Mouse (Mus musculus) hindbrain, embryonic 10.5 days (tissue): Measurements from ENCODE around the gene Hs2st1. TPM values are rescaled to one million over a fixed set of nuclear protein-coding genes. Genes with fewer than 3 reads are reported as not detected.

Source experiments
- DNase-seq: peaks from one replicate; pipeline ENCODE4 v3.0.0-alpha.2; 2017; ENCODE audit warnings: low spot score
- H3K27ac ChIP-seq: fragments of 300-500 bp; sonication (generic); 2 replicates; pipeline ENCODE4 v1.5.1; 2016; ENCODE audit warnings: mild to moderate bottlenecking, moderate library complexity
- H3K27me3 ChIP-seq: fragments of 300-500 bp; sonication (generic); 2 replicates; pipeline ENCODE4 v1.6.1; 2016; ENCODE audit warnings: mild to moderate bottlenecking; ENCODE audit not compliant: poor library complexity, insufficient read depth, severe bottlenecking
- H3K36me3 ChIP-seq: fragments of 300-500 bp; sonication (generic); 2 replicates; pipeline ENCODE4 v1.6.1; 2016; ENCODE audit warnings: mild to moderate bottlenecking, moderate library complexity
- H3K4me1 ChIP-seq: fragments of 300-500 bp; sonication (generic); replicated peaks from 2 replicates; pipeline ENCODE4 v1.6.1; 2016; ENCODE audit warnings: mild to moderate bottlenecking
- H3K4me3 ChIP-seq: fragments of 300-500 bp; sonication (generic); 2 replicates; pipeline ENCODE4 v1.5.1; 2016; ENCODE audit warnings: mild to moderate bottlenecking, moderate library complexity
- H3K9me3 ChIP-seq: fragments of 300-500 bp; sonication (generic); 2 replicates; pipeline ENCODE4 v1.6.1; 2016; ENCODE audit warnings: mild to moderate bottlenecking, moderate library complexity
- WGBS: fragments of 180-500 bp; shearing (Covaris S2); methylation state at CpG from one replicate; pipeline ENCODE4 v1.1.7; 2016; 5-methylcytosine and 5-hydroxymethylcytosine counted together
- polyA plus RNA-seq: library from polyadenylated mRNA; unstranded; fragments of >200 nt; fragmentation: Nextera tagmentation; extraction: Ambion mirVana; gene quantifications from 2 replicates; pipeline ENCODE4 v1.2.1, GENCODE M21; 2016

The Hs2st1 gene
- polyA plus RNA-seq, 1 experiment from 2014 or later, result 12.6 TPM

DNA sequence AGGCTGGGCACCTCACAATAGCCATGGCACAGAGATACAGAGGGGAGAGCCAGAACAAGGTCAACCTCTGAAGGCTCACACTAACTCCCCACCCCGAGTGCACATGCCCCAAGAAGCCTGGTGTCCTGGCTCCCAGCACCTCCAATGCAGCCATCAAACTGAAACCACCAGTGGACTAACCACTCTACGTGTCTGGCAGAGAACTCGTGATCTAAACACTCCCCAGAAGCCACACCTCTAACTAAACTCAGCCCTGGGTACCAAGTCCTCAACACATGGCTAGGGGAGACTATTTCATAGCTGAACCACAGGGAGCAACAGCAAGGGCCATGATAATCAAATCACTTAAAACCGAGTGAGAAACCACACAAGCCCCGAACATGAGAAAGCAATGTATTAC, 11.7 kb downstream of the Hs2st1 start:
- Histone ChIP-seq H3K4me3 (no peak overlapping the region), H3K36me3 (peaks cover 7% of the 10 kb centered on the region), H3K27me3 (no peaks in the 10 kb centered on the region), H3K9me3 (no peaks in the 10 kb centered on the region), H3K27ac (no peak overlapping the region), H3K4me1 (peaks cover 49% of the 10 kb centered on the region)
- 50% methylated on average over 5 of the region's 5 CpGs for WGBS
- DNase-seq, result no peak

DNA sequence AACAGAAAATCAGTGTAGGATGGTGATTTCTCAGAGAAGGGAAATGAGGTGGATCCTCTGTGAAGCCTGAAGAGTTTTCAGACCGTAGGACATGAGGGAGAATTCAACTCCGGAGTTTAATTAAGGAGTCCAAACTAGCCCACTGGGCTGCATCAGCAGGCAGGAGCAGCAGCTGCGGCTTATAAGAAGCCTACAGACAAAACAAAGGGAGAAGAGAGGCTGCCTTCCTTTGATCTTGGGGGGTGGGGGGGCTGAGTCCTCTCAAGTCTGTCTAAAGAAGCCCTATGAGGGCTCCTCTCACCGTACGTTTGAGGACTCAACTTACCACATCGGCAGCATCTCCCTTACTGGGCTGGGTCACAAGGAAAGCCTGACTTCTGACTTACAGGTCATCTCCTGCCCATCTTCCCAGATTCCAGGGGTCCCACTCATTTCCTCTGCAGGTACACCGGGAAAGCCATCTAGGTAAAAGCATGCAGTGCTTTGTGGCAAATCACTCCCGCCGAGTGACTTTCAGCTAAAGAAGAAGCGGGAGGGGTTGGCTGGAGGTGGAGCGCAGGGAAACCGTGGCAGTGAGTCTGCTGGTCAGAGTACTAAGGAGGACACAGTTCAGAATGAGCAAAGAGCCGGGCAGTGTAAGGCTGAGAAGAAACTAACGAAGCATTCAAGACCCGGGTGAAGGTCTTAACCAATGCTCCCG, 13.2 kb downstream of the Hs2st1 start:
- 3% methylated on average over 16 of the region's 16 CpGs for WGBS
- Histone ChIP-seq H3K27ac (peak overlapping the region; percentile 75), H3K9me3 (no peaks in the 10 kb centered on the region), H3K4me3 (peak overlapping the region; percentile 38), H3K36me3 (peaks cover 4% of the 10 kb centered on the region), H3K4me1 (peaks cover 48% of the 10 kb centered on the region), H3K27me3 (no peaks in the 10 kb centered on the region)
- peak; percentile 37 for DNase-seq

DNA sequence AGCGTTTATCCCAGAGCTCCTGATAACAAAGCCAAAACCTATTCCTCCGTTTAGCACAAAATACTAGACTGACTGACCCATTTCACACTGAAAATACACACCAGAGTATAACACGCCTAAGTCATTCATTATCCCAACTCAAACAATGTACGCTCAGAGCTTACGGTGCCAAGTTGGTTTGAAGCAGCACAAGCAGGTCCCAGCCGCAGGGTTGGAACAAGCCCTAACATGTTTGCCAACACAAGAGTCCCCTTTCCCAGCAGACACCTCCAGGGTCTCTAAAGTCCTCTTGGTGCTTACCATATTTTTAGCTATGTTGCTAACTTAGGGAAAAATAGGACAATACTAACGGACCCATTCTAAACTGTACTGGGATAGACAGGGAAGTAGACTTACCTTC, 14.8 kb downstream of the Hs2st1 start:
- Histone ChIP-seq H3K4me3 (no peak overlapping the region), H3K4me1 (peaks cover 46% of the 10 kb centered on the region), H3K27ac (no peak overlapping the region), H3K27me3 (no peaks in the 10 kb centered on the region), H3K36me3 (no peaks in the 10 kb centered on the region), H3K9me3 (no peaks in the 10 kb centered on the region)
- no peak for DNase-seq
- WGBS, result 92% methylated on average over 7 of the region's 7 CpGs

DNA sequence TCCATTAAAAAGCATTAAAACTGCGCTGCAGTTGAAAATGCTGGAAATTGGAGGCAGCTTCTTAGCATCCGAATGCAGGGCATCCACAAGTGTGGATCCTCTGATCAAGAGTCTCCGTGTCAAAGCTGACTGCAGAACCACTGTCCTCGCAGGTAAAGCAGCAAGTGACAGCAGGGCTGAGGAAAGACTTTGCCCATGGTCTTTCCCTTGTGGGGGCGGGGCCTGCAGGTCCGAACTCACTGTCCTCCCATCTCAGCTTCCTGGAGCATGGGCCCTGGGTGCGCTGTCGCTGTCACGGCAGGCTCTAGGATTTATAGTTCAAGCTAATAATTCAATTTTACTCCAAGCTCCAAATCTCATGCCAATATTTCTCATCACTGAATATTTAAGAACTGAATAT, 15.5 kb downstream of the Hs2st1 start:
- no peaks in the 10 kb centered on the region for H3K9me3 ChIP-seq
- no peak overlapping the region for H3K4me3 ChIP-seq
- 73% methylated on average over 9 of the region's 9 CpGs for WGBS
- H3K27me3 ChIP-seq, result no peaks in the 10 kb centered on the region
- H3K27ac ChIP-seq, result no peak overlapping the region
- H3K4me1 ChIP-seq, result peaks cover 45% of the 10 kb centered on the region
- H3K36me3 ChIP-seq, result no peaks in the 10 kb centered on the region
- no peak for DNase-seq

DNA sequence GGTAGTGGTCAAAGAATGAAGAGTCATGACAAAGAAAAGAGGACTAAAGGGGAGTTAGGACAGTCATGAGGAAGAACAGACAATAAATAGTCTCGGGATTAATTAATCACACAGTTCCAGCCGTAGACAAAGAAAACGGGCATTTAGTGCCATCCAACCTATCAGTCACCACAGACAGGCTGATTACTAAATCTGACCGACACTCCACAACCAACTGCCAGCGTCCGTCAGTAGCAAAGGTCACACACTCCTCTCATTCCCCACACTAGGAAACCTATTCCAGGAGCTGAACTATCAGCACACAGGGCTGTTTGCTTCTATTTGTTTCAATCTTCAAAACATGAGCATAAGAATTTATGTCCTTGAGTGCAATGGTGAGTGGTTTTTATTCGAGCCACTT, 16.0 kb downstream of the Hs2st1 start:
- no peaks in the 10 kb centered on the region for H3K27me3 ChIP-seq
- no peaks in the 10 kb centered on the region for H3K36me3 ChIP-seq
- no peak overlapping the region for H3K27ac ChIP-seq
- WGBS, result 60% methylated on average over 7 of the region's 7 CpGs
- no peak overlapping the region for H3K4me3 ChIP-seq
- H3K4me1 ChIP-seq, result peaks cover 41% of the 10 kb centered on the region
- H3K9me3 ChIP-seq, result no peaks in the 10 kb centered on the region
- DNase-seq, result no peak

DNA sequence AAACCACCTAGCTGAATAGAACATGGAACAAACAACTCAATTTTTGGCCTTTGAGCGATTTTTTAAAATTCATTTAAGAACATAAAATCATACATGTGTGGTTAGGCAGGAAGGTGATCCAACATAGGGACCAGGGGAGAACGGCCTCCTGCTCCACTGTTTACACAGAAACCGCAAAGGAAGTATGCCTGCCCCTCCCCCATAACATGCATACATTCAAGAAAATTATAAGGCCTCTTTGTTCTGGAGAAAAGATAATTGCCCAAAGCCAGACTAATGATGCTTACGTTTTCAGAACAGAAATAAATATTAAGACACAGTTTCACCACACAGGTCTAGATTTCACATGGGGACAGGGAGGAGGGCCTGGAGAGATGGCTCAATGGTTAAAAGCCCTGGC, 18.6 kb downstream of the Hs2st1 start:
- no peak overlapping the region for H3K4me3 ChIP-seq
- no peak overlapping the region for H3K27ac ChIP-seq
- no peaks in the 10 kb centered on the region for H3K36me3 ChIP-seq
- peaks cover 24% of the 10 kb centered on the region for H3K4me1 ChIP-seq
- WGBS, result 80% methylated on average over 4 of the region's 4 CpGs
- H3K27me3 ChIP-seq, result no peaks in the 10 kb centered on the region
- DNase-seq, result no peak
- no peaks in the 10 kb centered on the region for H3K9me3 ChIP-seq

DNA sequence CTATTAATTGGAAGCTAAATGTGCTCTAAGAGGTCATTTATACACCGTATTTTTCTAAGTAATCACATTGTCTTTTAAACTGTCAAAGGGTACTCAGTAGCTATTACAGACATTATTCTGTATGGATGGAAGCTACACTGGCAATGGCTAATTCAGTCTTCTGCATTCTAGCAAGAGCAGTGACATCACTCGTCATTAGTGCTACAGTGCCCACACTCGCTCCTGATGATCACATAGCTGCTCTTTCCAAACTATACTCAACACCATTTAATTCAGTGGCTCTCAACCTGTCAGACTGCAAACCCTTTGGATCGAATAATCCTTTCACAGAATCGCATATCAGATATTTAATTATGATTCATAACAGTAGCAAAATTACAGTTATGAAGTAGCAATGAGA, 19.3 kb downstream of the Hs2st1 start:
- Histone ChIP-seq H3K27me3 (no peaks in the 10 kb centered on the region), H3K4me1 (peaks cover 24% of the 10 kb centered on the region), H3K4me3 (no peak overlapping the region), H3K27ac (no peak overlapping the region), H3K9me3 (no peaks in the 10 kb centered on the region), H3K36me3 (no peaks in the 10 kb centered on the region)
- DNase-seq, result no peak
- WGBS, result 94% methylated on average over 5 of the region's 5 CpGs

DNA sequence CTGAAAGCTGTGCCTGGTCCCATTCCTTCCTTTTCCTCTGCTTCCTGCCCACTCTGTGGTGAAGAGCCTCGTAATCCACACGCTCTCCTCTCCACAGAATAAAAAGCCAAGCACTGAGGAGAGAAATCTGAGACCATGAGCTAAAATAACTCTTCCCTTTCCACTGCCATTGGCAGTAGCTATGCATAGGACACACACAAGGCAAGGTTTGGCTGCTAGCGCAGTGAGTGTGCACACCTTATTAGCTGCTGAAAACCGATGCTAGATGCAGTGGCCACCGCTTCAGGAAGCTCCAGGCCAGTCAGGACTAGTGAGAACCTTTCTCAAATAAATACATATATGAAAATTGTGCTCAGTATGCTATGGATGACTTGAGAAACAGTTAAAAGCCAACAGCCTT, 19.9 kb downstream of the Hs2st1 start:
- 93% methylated on average over 5 of the region's 5 CpGs for WGBS
- Histone ChIP-seq H3K27me3 (no peaks in the 10 kb centered on the region), H3K4me1 (peaks cover 26% of the 10 kb centered on the region)

DNA sequence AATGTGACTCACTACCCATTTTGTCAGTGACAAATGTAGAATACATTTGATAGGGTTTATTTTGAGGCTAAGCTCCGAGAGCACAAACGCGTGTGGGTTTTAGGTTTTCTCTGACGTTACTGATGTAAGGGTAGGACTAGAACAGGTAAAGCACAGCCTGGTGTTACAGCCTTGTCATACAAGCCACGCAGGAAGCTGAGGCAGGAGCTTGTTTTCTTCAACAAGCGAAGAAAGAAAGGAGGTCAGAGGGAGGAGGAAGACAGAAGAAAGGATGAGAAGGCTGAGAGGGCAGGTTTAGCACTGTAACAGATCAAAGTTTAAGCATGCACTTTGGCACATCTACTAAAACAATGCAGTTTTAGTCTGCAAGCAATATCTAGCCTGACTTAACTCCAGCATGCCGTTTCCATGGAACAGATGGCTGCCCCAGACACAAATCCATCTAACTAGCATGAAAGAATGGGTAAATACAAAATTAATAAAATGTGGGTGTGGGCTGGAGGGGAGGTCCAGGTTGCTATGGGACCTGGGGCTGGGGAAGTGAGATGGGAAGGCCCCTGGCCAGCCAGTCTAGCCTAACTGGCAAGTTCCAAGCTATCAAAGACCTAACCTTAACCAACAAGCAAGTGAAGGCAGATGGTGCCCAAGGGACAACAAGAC, 21.7 kb downstream of the Hs2st1 start:
- Histone ChIP-seq H3K9me3 (no peaks in the 10 kb centered on the region), H3K27me3 (no peaks in the 10 kb centered on the region), H3K36me3 (no peaks in the 10 kb centered on the region), H3K27ac (no peak overlapping the region), H3K4me3 (no peak overlapping the region), H3K4me1 (peaks cover 16% of the 10 kb centered on the region)
- 90% methylated on average over 7 of the region's 7 CpGs for WGBS
- DNase-seq, result no peak

More for the DNA sequence above, 19.9 kb downstream of the Hs2st1 start:
- no peak for DNase-seq
- no peaks in the 10 kb centered on the region for H3K36me3 ChIP-seq
- no peak overlapping the region for H3K27ac ChIP-seq
- H3K9me3 ChIP-seq, result no peaks in the 10 kb centered on the region
- H3K4me3 ChIP-seq, result no peak overlapping the region

DNA sequence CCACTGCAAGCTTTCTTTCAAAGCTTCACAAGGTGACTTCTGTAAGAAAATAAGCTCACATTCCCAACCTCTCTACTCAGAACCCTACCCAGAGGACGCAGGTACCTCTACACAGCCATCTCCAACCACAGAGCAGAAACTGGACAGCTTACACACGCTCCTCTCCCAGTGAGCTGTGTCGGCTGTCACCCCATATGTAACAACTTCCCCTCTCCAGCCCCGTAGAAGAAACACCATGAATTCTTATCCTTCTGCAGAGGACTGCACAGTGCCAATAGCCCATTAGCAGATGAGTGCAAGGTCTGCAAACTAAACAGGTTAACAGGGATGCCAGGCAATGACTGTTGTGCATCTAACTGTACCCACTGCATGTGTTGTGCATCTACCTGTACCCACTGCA, 23.5 kb downstream of the Hs2st1 start:
- Histone ChIP-seq H3K9me3 (no peaks in the 10 kb centered on the region), H3K4me3 (no peak overlapping the region), H3K4me1 (peaks cover 14% of the 10 kb centered on the region), H3K27ac (no peak overlapping the region), H3K27me3 (no peaks in the 10 kb centered on the region), H3K36me3 (no peaks in the 10 kb centered on the region)
- 79% methylated on average over 4 of the region's 4 CpGs for WGBS
- no peak for DNase-seq

DNA sequence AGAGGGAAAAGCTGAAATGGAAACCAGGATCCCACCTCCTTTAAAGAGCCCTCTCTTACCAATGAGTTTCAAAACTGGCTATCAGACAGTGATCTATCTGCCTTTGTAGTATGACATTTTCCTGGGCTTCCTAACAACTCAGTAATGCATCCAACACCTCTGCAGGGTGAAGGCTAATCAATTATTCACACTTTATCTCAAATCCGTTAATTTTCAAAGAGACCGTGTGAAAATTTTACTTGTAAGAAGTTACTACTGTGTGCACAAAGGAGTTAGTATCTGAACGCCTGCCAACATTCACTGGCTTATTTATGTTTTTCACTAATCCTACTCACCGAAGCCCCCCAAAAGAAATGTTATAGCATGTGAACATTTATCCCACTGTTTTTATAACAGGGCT, 24.1 kb downstream of the Hs2st1 start:
- H3K36me3 ChIP-seq, result no peaks in the 10 kb centered on the region
- H3K4me1 ChIP-seq, result peaks cover 13% of the 10 kb centered on the region
- no peak for DNase-seq
- WGBS, result 62% methylated on average over 4 of the region's 4 CpGs
- H3K27me3 ChIP-seq, result no peaks in the 10 kb centered on the region
- no peak overlapping the region for H3K27ac ChIP-seq
- no peak overlapping the region for H3K4me3 ChIP-seq
- no peaks in the 10 kb centered on the region for H3K9me3 ChIP-seq

DNA sequence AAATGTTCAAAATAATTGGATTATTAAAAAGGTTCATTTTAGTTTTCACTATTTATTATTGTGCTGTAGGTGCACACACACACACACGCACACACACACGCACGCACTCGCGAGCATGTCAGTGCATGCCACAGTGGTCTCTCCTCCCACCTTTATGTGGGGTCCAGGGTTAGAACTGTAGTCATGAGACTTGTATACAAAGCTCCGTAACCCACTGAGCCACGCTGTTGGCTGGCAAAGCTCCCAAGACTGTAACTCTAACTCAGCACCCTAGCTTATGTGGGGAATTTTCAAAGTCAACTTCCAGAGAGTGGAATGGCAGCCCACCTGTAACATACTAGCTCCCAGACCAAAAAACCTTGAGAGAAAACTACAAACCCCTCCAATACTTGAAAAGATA, 24.8 kb downstream of the Hs2st1 start:
- Histone ChIP-seq H3K4me1 (peaks cover 13% of the 10 kb centered on the region), H3K4me3 (no peak overlapping the region), H3K9me3 (no peaks in the 10 kb centered on the region), H3K27me3 (no peaks in the 10 kb centered on the region), H3K36me3 (no peaks in the 10 kb centered on the region), H3K27ac (no peak overlapping the region)
- WGBS, result 93% methylated on average over 7 of the region's 7 CpGs
- no peak for DNase-seq

DNA sequence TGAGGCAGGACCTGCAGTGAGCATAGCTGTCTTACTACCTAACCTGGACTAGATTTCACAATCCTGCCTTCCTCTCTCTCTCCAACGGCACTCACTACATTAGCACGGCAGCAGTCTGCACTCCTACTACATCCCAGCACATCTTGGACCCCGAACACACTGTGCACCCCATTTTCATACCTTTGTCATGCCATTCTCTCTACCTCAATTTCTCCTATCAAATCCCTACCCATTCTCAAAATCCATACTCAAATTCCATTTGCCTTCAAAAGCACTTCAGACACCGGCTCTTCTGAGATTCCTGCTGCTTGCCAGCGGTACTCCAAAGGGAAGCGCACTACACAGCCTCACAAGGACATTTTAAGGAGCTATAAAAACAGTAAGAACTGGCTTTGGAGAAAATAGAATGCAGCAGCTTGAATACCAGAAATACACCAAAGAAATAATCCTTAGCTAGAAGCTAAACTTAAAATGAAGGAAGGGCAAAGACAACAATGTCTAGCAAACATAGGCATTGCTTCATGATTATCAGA, 28.0 kb downstream of the Hs2st1 start:
- no peak overlapping the region for H3K27ac ChIP-seq
- no peaks in the 10 kb centered on the region for H3K9me3 ChIP-seq
- no peaks in the 10 kb centered on the region for H3K27me3 ChIP-seq
- peaks cover 15% of the 10 kb centered on the region for H3K4me1 ChIP-seq
- 89% methylated on average over 6 of the region's 6 CpGs for WGBS
- no peak for DNase-seq
- no peaks in the 10 kb centered on the region for H3K36me3 ChIP-seq
- H3K4me3 ChIP-seq, result no peak overlapping the region
